Mouse (Mus musculus) midbrain, embryonic 10.5 days (tissue): ENCODE measurements around the gene Wdr95. TPM values are rescaled to one million over a fixed set of nuclear protein-coding genes. Genes with fewer than 3 reads are reported as not detected.
A peak's percentile ranks its signal among the peaks of the same experiment; 100 is the strongest.

Experiments used
- DNase-seq: peaks from one replicate; pipeline ENCODE4 v3.0.0-alpha.2; 2017; ENCODE audit warnings: low spot score
- H3K27ac ChIP-seq: fragments of 300-500 bp; sonication (generic); replicated peaks from 2 replicates; pipeline ENCODE4 v1.5.1; 2016; ENCODE audit warnings: mild to moderate bottlenecking
- H3K27me3 ChIP-seq: fragments of 300-500 bp; sonication (generic); 2 replicates; pipeline ENCODE4 v1.6.1; 2016; ENCODE audit warnings: low read depth, mild to moderate bottlenecking; ENCODE audit not compliant: poor library complexity, severe bottlenecking
- H3K36me3 ChIP-seq: fragments of 300-500 bp; sonication (generic); 2 replicates; pipeline ENCODE4 v1.6.1; 2016; ENCODE audit warnings: mild to moderate bottlenecking, moderate library complexity
- H3K4me1 ChIP-seq: fragments of 300-500 bp; sonication (generic); 2 replicates; pipeline ENCODE4 v1.6.1; 2016
- H3K4me3 ChIP-seq: fragments of 300-500 bp; sonication (generic); 2 replicates; pipeline ENCODE4 v1.5.1; 2016; ENCODE audit warnings: mild to moderate bottlenecking, moderate library complexity
- H3K9me3 ChIP-seq: fragments of 300-500 bp; sonication (generic); replicated peaks from 2 replicates; pipeline ENCODE4 v1.6.1; 2016; ENCODE audit warnings: mild to moderate bottlenecking
- WGBS: fragments of 180-500 bp; shearing (Covaris S2); methylation state at CpG from one replicate; pipeline ENCODE4 v1.1.7; 2016; 5-methylcytosine and 5-hydroxymethylcytosine counted together
- polyA plus RNA-seq: library from polyadenylated mRNA; unstranded; fragments of >200 nt; fragmentation: Nextera tagmentation; extraction: Ambion mirVana; gene quantifications from 2 replicates; pipeline ENCODE4 v1.2.1, GENCODE M21; 2016

Gene Wdr95
- polyA plus RNA-seq, 1 experiment from 2014 or later = not detected

DNA sequence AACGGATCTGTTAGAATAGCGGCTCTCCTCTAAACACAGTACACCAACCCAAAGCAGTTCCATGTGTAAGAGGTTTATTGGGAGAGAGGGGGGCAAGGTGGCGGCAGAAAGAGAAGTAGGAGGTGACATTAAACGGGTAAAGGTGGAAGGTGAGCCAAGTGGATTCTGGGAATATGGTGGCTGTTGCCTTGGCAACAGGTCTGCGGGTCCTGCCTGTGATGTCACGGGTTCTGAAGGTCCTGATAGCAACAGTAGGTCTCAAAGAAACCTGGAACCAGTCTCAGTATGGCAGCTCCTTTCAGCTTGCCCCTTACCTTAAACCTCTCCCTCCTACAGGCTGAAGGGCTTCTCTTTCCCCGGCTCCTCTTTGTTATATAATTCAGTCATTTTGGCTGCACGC lies 25.9 kb downstream of the Wdr95 start:
- no peaks in the 10 kb centered on the region for H3K27me3 ChIP-seq
- 90% methylated on average over 8 of the region's 8 CpGs for WGBS
- peaks cover 12% of the 10 kb centered on the region for H3K4me1 ChIP-seq
- H3K9me3 ChIP-seq = no peaks in the 10 kb centered on the region
- no peak overlapping the region for H3K27ac ChIP-seq
- no peak overlapping the region for H3K4me3 ChIP-seq
- H3K36me3 ChIP-seq = no peaks in the 10 kb centered on the region
- DNase-seq = no peak

- peak; percentile 26 for DNase-seq
These were observed 32.6 kb downstream of the Wdr95 start for GRCm38 (mm10) chr5:149560903-149561588.

DNA sequence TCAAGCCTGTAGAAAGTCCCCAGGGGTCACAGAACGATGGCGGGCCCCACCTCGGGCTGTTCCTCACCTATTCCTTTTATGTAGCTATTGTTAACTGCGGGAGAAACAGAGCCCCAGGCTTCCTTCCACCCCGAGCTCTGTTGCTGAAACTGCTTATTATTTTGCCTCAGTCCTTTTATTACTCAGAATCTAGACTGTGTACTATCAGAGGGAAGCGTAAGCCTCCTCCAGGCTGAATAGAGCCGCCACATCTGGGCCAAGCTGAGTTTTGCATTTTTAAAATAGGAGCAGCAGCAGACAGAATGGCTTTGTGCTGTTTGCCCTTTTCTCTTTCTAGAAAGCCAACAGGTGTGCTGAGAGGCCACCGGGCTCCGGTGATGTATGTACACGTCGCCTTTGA lies 37.5 kb downstream of the Wdr95 start:
- no peak for DNase-seq
- Histone ChIP-seq H3K4me3 (no peak overlapping the region), H3K27ac (0 out of 2 replicates have a peak overlapping the region, but pooled peaks have one; percentile 42), H3K4me1 (peaks cover 27% of the 10 kb centered on the region), H3K9me3 (no peaks in the 10 kb centered on the region), H3K27me3 (no peaks in the 10 kb centered on the region), H3K36me3 (no peaks in the 10 kb centered on the region)
- WGBS = 51% methylated on average over 11 of the region's 11 CpGs

More at GRCm38 (mm10) chr5:149560903-149561588, 32.6 kb downstream of the Wdr95 start:
- Histone ChIP-seq H3K27ac (peak overlapping the region; percentile 23; the same call in 1 of the 2 replicates), H3K27me3 (no peaks in the 10 kb centered on the region), H3K36me3 (no peaks in the 10 kb centered on the region), H3K9me3 (no peaks in the 10 kb centered on the region), H3K4me1 (peaks cover 29% of the 10 kb centered on the region), H3K4me3 (no peak overlapping the region)
- 40% methylated on average over 11 of the region's 11 CpGs for WGBS

GRCm38 (mm10) chr5:149566957-149567356 lies 38.5 kb downstream of the Wdr95 start:
- no peaks in the 10 kb centered on the region for H3K9me3 ChIP-seq
- no peak overlapping the region for H3K27ac ChIP-seq
- H3K36me3 ChIP-seq = no peaks in the 10 kb centered on the region
- WGBS = 91% methylated on average over 5 of the region's 5 CpGs
- DNase-seq = no peak
- no peaks in the 10 kb centered on the region for H3K27me3 ChIP-seq
- H3K4me3 ChIP-seq = no peak overlapping the region
- H3K4me1 ChIP-seq = peaks cover 18% of the 10 kb centered on the region

DNA sequence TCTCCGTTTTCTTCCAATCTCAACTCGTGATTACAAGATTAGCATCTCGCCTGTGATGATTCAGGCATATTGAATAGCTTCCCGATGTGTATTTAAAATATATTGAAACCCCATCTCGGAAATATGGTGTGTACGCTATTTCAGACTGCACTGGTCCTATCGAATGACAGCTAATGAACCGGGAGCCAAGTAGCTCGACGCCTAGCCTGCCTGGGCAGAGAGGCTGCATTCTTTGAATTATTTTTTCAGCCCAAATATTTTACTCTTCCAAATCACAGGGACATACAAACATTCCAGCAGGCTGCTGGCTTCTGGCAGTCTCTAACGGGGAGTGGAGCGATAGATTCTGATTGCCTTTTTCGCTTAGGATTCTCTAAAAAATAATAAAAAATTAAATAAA lies 40.5 kb downstream of the Wdr95 start:
- 88% methylated on average over 13 of the region's 13 CpGs for WGBS
- Histone ChIP-seq H3K9me3 (no peaks in the 10 kb centered on the region), H3K4me3 (no peak overlapping the region), H3K27ac (no peak overlapping the region), H3K36me3 (no peaks in the 10 kb centered on the region), H3K4me1 (peaks cover 14% of the 10 kb centered on the region), H3K27me3 (no peaks in the 10 kb centered on the region)
- DNase-seq = no peak

DNA sequence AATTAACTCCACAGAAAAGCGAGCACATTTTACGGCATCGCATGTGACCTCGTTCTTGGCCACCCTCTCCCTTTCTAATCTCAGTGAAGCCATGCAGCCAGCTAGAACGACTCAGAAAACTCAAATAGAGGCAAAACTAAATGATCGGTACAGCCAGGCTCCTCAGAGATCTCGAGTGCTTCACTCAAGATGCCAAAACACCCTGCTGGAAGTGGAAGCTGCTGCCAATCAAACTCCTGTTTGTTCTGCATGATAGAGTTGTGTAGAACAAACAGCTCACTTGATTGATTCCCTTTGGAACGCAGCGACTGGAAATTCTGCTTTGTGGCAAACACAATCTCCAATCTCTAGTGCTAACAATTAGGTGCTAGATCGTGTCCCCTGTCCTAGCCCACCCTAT lies 48.5 kb downstream of the Wdr95 start:
- Histone ChIP-seq H3K36me3 (no peaks in the 10 kb centered on the region), H3K9me3 (no peaks in the 10 kb centered on the region), H3K27me3 (0 out of 2 replicates have a peak, but pooled peaks cover 6% of the 10 kb centered on the region), H3K27ac (0 out of 2 replicates have a peak overlapping the region, but pooled peaks have one; percentile 46), H3K4me3 (no peak overlapping the region), H3K4me1 (peaks cover 12% of the 10 kb centered on the region)
- WGBS = 57% methylated on average over 10 of the region's 10 CpGs
- no peak for DNase-seq

DNA sequence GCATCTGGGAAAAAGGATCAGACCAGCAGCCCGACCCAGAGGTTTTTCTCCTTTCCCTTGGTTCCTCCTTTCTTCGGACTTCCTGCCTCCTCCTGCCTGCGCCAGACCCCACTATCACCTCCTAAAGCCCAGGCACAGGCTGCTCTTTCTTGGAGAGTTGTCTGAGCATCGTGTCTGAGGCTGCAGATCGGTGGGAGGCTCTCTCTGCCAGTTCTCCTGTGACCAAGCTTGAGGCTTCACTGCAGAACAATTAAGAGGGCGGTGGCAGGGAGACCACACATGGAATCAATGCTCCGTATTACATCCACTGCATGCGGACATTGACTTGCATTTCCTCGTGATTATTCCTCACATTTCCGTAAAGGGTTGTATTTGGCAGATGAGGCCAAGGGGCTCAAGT lies 49.0 kb downstream of the Wdr95 start:
- Histone ChIP-seq H3K4me1 (peaks cover 12% of the 10 kb centered on the region), H3K27ac (0 out of 2 replicates have a peak overlapping the region, but pooled peaks have one; percentile 46), H3K36me3 (no peaks in the 10 kb centered on the region), H3K27me3 (0 out of 2 replicates have a peak, but pooled peaks cover 6% of the 10 kb centered on the region), H3K9me3 (no peaks in the 10 kb centered on the region), H3K4me3 (no peak overlapping the region)
- 37% methylated on average over 10 of the region's 10 CpGs for WGBS
- no peak for DNase-seq

DNA sequence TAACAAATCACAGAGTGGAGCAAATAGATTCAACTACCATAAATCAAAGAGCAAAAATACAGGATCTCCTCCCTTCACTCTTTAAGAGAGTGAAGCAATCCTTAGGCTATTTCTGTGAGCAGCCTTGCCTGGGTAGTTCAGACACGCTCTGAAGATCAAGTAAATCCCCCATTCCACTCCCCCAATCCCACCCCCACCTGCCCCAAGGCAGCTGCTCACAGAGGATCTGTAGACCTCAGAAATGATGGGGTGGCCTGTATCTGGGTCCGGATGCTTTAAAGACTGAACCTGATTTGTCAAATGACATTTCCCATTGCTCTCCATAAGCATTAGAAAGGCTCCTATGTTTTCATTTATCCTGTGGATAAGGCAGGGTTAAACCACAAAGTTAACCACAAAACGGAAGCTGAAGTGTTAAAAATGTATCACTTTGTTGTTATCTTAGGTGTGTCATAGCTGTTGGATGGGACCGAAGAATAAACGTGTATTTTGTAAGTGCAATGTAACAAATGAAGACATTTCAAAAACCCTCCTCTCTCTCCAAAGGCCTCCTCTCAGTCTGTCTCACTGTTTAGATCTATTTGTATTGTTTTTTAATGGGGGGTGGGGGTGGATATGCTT lies 54.3 kb downstream of the Wdr95 start:
- no peak for DNase-seq
- H3K36me3 ChIP-seq = no peaks in the 10 kb centered on the region
- H3K9me3 ChIP-seq = no peaks in the 10 kb centered on the region
- 71% methylated on average over 5 of the region's 5 CpGs for WGBS
- H3K4me3 ChIP-seq = no peak overlapping the region
- no peak overlapping the region for H3K27ac ChIP-seq
- H3K27me3 ChIP-seq = no peaks in the 10 kb centered on the region
- peaks cover 9% of the 10 kb centered on the region; the same call in 1 of the 2 replicates for H3K4me1 ChIP-seq

DNA sequence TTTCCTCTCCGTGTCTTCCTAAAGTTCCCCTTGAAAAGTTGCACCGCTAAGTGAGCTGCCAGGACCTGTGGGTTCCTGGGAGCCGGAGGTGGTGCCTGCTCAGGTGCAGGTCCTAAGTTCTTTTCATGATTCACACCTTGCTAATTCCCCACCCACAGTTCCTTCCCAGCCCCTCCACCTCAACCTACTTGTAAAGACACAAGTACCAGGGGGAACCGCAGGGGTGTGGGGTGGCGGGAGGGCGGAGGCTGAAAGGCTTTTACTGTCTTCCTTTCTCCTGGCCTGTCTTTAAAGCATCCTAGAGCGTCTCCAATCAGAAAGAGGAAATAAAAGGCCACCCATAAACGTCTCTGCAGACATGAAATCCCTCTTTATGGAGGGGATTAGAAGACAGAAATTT lies 55.0 kb downstream of the Wdr95 start:
- WGBS = 32% methylated on average over 8 of the region's 8 CpGs
- no peaks in the 10 kb centered on the region for H3K9me3 ChIP-seq
- no peaks in the 10 kb centered on the region for H3K27me3 ChIP-seq
- H3K4me3 ChIP-seq = no peak overlapping the region
- H3K27ac ChIP-seq = no peak overlapping the region
- H3K36me3 ChIP-seq = no peaks in the 10 kb centered on the region
- peaks cover 7% of the 10 kb centered on the region; the same call in 1 of the 2 replicates for H3K4me1 ChIP-seq
- no peak for DNase-seq

GRCm38 (mm10) chr5:149584154-149584655 lies 55.7 kb downstream of the Wdr95 start:
- Histone ChIP-seq H3K27ac (no peak overlapping the region), H3K4me1 (peaks cover 7% of the 10 kb centered on the region; the same call in 1 of the 2 replicates), H3K4me3 (no peak overlapping the region), H3K9me3 (no peaks in the 10 kb centered on the region), H3K27me3 (no peaks in the 10 kb centered on the region), H3K36me3 (no peaks in the 10 kb centered on the region)
- WGBS = 81% methylated on average over 8 of the region's 8 CpGs
- DNase-seq = no peak

DNA sequence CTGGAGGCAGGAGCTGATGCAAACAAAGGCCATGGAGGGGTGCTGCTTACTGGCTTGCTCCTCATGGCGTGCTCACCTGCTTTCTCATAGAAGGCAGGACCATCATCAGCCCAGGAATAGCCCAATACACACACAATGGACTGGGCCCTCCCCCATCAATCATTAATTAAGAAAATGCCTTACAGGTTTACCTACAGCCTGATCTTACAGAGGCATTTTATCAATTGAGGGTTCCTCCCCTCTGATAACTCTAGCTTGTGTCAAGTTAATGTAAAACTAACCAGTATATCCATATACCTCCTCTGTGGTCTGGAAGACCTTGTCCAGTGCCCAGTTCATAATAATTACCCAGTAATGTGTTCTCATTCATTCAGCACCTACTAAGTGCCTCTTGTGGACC lies 56.8 kb downstream of the Wdr95 start:
- DNase-seq = no peak
- Histone ChIP-seq H3K4me1 (peaks cover 11% of the 10 kb centered on the region), H3K36me3 (no peaks in the 10 kb centered on the region), H3K27ac (no peak overlapping the region), H3K9me3 (no peaks in the 10 kb centered on the region), H3K27me3 (no peaks in the 10 kb centered on the region), H3K4me3 (no peak overlapping the region)
- 81% methylated on average over 1 of the region's 1 CpGs for WGBS

DNA sequence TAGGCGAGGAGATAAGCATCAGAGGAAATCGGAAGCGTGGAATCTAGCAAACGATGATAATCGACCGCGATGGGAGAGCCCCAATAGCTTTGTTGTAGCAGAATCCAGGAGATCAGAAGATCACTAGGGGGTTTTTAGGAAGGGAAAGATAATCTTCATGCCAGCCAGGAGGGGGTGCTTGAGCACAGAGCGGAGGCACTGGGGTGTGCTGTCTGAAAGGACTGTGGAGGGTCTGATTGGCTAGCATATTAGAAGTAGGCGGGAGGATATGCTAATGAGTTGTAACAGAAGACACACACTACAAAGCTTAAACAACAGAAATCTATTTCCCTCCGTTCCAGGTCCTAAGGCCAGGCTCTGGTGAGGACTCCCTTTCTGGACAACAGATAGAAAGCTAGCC lies 57.4 kb downstream of the Wdr95 start:
- Histone ChIP-seq H3K36me3 (no peaks in the 10 kb centered on the region), H3K4me1 (peaks cover 11% of the 10 kb centered on the region), H3K27me3 (no peaks in the 10 kb centered on the region), H3K27ac (no peak overlapping the region), H3K9me3 (no peaks in the 10 kb centered on the region), H3K4me3 (no peak overlapping the region)
- no peak for DNase-seq
- 54% methylated on average over 10 of the region's 10 CpGs for WGBS

DNA sequence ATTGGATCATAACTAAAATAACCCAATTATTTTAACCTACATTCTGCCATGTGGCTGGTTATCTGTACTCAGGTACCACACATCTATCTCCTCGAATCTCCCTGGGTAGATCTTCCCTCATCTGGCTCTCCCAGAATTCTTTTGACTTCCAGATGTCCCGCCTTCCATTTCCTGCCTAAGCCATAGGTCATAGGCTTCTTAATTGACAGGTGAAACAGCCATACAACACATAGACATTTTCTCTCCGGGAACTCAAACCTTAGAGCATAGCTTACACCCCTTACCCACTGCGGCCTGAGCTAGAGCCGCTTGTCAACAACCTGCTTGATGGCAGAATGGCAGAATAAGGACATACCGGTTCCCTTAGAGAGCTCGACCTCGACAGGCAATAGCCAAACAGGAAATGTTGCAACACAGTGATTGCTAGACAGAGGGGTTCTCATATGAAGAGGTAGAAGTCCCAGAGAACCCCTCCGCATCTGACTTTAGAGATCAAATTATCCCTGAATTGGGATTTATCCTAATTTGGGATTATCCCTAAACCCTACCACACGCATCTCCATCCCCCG lies 58.9 kb downstream of the Wdr95 start:
- no peaks in the 10 kb centered on the region for H3K27me3 ChIP-seq
- no peak for DNase-seq
- H3K27ac ChIP-seq = no peak overlapping the region
- WGBS = 86% methylated on average over 11 of the region's 11 CpGs
- H3K4me1 ChIP-seq = peaks cover 11% of the 10 kb centered on the region
- no peaks in the 10 kb centered on the region for H3K36me3 ChIP-seq
- no peaks in the 10 kb centered on the region for H3K9me3 ChIP-seq
- no peak overlapping the region for H3K4me3 ChIP-seq
